Mouse (Mus musculus) G1E-ER4 (cell line): ENCODE results near the gene Vash2. TPM values are rescaled to one million over a fixed set of nuclear protein-coding genes. Genes with fewer than 3 reads are reported as not detected.
"Not testable (repeated sequence)": the region's sequence is repeated elsewhere in the genome, so short reads cannot be mapped to it uniquely, and the experiment has no call there.

Source experiments
- GATA1 ChIP-seq: IDR thresholded peaks from one replicate; pipeline ENCODE4 v1.8.0; 2012; ENCODE audit warnings: low read length, inconsistent platforms
- polyA plus RNA-seq: library from polyadenylated mRNA; stranded (reverse); fragments of >175 nt; gene quantifications from 2 replicates; pipeline ENCODE4 v1.2.3, GENCODE M21; 2012

The Vash2 gene
- polyA plus RNA-seq, 1 experiment = not detected

GRCm38 (mm10) chr1:190948846-190949245 is 30.2 kb downstream of the Vash2 start:
- no peak for TF ChIP-seq GATA1

GRCm38 (mm10) chr1:190948439-190948838 is 30.7 kb downstream of the Vash2 start:
- no peak for TF ChIP-seq GATA1

- no peak for TF ChIP-seq GATA1
Observed at GRCm38 (mm10) chr1:190947986-190948385, 31.1 kb downstream of the Vash2 start.

DNA sequence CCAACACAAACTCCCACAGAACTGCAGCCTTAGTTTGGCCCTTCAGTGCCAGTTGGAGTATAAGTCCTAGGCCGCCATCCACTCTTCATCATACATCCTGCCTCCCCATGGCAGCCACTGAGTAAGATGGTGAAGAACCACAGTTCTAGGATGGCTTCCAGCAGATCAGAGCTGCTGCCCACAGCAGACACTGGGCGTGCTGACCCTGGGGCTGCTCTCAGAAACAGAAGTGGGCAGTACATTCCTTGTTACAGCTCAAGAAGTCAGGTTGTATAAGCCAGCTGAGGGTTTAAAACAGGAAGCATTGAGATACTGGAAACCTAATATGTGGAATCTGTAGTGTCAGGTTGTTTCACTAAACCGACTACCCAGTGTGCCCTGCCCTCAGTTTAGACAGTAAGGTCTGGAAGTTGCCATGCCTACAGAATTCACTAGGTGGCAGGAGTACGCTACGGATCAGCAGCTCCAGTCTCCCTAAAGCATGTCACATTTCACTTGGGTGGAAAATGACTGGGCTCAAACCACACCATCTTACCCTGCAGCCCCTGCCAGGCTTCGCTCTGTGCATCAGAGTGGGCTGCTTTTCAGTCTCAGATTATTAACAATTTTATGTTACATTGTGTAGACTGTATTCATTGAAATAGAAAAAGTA is 34.9 kb downstream of the Vash2 start:
- TF ChIP-seq GATA1 = no peak

DNA sequence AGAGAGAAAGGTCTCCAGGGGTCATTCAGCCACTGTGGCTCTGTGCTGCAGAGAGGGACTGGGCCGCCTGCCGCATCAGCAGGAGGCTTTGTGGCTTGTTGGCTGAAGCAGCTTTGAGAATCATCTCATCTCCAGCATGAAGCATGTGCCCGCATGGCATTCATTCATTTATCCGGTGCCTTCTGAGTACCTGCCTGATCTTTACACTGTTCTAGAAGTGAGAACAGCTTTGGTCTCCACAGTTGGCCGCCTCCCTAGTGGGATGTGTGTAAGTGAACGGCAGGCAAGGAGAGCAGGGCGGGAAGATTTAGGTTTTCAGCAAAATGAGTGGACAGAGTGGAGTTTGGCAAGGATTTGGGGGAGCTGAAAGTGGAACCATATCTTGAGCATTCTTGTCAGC is 39.3 kb downstream of the Vash2 start:
- TF ChIP-seq GATA1 = no peak

DNA sequence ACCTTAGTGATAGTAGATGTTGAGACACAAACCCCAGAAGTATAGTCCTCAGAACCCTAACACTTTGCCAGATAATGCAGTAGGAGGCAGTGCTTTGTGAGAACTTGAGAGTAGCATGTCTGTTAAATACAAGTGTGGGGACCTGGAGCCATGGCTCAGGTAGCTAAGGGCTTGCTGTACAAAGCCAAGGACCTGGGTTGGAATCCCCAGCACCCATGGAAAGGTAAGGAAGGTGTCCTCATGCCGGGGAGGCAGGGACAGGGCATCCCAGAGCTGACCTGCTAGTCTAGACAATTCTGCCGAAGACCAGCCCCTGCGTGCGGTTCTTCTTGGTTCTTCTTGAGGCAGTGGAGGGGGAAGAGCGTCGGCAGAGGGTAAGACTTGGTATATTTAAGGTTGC is 48.9 kb downstream of the Vash2 start:
- TF ChIP-seq GATA1 = no peak

DNA sequence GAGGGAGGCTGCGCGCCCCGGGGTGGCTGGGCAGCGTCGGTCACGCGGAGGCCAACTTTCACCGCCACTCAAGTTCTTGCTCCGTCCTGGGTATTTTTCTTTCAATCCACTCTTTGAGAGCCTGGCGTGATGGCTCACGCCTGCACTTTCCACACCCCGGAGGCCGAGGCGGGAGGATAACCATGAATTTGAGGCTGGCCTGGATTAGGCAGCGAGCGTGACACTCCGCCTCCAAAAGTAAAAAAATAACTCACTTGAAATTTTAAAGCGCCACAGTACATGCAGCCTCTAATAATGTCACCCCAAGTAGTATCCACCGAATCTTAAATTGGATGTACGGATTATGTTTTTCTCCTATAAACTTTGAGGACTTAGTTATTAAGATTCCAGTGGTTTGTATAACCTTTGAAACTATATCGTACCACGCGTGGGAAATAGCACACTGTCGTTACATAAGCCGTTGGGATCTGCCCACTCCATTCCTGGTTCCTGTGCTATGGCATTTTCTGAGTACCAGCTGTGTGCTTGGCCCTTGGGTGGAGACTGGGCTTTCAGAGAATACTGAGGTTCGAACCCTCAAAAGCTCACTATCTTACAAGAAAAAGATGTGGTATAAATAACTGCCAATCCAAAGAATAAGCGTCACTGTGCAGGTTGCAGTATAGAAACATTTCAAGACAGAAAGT is 49.9 kb downstream of the Vash2 start:
- TF ChIP-seq GATA1 = no peak

- TF ChIP-seq GATA1 = no peak
Observed at GRCm38 (mm10) chr1:190928370-190929009, 50.6 kb downstream of the Vash2 start.

GRCm38 (mm10) chr1:190927751-190928369 is 51.2 kb downstream of the Vash2 start:
- no peak for TF ChIP-seq GATA1

GRCm38 (mm10) chr1:190927311-190927710 is 51.8 kb downstream of the Vash2 start:
- TF ChIP-seq GATA1 = no peak

- not testable (repeated sequence) for TF ChIP-seq GATA1
Observed at GRCm38 (mm10) chr1:190924812-190925211, 54.3 kb downstream of the Vash2 start, which contains the start of gene Angel2. Angel2 (plus strand) TSS chr1:190925112.

DNA sequence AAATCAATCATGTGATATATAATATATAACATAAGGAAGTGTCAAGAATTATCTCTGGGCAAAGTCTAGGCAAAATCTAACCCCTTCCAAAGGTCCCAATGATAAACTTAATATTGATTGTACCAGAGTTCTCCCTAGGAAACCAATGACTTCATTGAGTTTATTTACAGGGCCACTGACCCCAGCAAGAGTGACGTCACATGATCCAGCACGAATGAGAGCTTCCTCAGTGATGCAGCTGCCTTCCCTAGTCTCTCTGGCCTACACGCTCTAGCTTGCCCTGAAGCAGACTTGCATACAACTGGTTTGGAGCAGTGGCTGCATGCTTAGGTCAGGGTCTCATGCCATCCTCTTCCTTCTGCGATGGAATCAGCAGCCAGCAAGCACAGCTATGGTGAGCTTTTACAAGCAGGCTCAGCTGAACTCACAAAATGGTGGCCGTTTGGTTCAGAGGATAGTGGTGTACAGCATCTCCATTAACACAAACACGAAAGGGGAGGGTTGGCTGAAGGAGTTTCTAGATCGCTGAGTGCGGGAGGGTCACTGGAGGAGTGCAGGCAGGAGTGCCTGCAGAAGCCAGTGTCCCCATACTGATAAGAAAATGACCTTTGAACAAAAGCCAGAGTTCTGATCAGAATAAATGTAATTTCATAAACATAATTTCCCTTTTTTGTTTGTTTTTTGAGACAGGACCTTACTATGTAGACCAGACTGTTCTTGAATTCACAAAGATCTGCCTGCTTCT is 59.2 kb downstream of the Vash2 start:
- no peak for TF ChIP-seq GATA1

GRCm38 (mm10) chr1:190918938-190919337 is 60.2 kb downstream of the Vash2 start:
- no peak for TF ChIP-seq GATA1

- TF ChIP-seq GATA1 = no peak
Observed at GRCm38 (mm10) chr1:190912623-190913022, 66.5 kb downstream of the Vash2 start.

DNA sequence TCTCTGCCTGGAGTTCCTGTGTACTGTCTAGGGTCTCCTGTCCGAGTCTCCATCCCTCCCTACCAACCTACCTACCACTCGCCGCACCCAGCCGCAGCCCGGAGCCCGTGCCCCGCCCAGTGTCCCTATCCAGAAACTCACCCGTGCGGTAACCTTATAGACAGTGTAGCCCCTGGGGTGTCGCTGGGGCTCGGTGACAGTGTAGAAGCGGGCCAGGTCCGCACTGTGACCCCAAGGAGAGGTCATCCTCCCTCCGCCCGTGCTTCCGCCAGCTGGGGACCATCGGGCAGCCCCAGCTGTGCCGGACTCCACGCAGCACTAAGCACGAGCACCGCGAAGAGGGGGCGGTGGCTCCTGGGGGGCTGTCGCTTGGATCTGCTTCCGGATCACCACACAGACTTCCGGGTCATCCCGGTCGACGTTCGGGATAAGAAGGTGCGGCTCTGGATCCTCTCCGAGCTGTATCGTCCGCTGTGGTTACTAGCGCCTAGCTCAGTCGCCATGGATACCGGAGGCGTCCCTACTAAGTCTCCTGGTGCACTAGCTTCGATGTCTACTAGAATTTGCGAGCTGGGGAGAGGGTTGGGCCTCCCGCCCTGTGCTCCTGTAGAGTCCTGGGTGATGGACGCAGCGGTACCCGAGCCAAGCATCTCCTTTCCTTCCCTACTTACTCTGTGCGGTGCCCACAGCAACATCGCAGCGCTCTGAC is 67.5 kb downstream of the Vash2 start, which contains the start of gene Rps6kc1:
TSS of gene Rps6kc1 (minus strand) at position 356 of the 709 bp plus-strand sequence.
- TF ChIP-seq GATA1 = no peak

- TF ChIP-seq GATA1 = no peak
Observed at GRCm38 (mm10) chr1:190910836-190911235, 68.3 kb downstream of the Vash2 start.
